Mouse (Mus musculus): ENCODE data around the gene Spryd3.

Spryd3 gene

GRCm38 (mm10) chr15:102070476-102071467 lies 65.3 kb downstream of the Spryd3 start:
- no peak for DNase-seq (ENCODE audit: low spot score in 2 of 2)
